Mouse (Mus musculus) midbrain, embryonic 10.5 days (tissue): ENCODE data around the gene Foxf1. TPM values are rescaled to one million over a fixed set of nuclear protein-coding genes. Genes with fewer than 3 reads are reported as not detected.

Experiments
- DNase-seq: peaks from one replicate; pipeline ENCODE4 v3.0.0-alpha.2; 2017; ENCODE audit warnings: low spot score
- H3K27ac ChIP-seq: fragments of 300-500 bp; sonication (generic); replicated peaks from 2 replicates; pipeline ENCODE4 v1.5.1; 2016; ENCODE audit warnings: mild to moderate bottlenecking
- H3K27me3 ChIP-seq: fragments of 300-500 bp; sonication (generic); 2 replicates; pipeline ENCODE4 v1.6.1; 2016; ENCODE audit warnings: low read depth, mild to moderate bottlenecking; ENCODE audit not compliant: poor library complexity, severe bottlenecking
- H3K36me3 ChIP-seq: fragments of 300-500 bp; sonication (generic); 2 replicates; pipeline ENCODE4 v1.6.1; 2016; ENCODE audit warnings: mild to moderate bottlenecking, moderate library complexity
- H3K4me1 ChIP-seq: fragments of 300-500 bp; sonication (generic); 2 replicates; pipeline ENCODE4 v1.6.1; 2016
- H3K4me3 ChIP-seq: fragments of 300-500 bp; sonication (generic); 2 replicates; pipeline ENCODE4 v1.5.1; 2016; ENCODE audit warnings: mild to moderate bottlenecking, moderate library complexity
- H3K9me3 ChIP-seq: fragments of 300-500 bp; sonication (generic); replicated peaks from 2 replicates; pipeline ENCODE4 v1.6.1; 2016; ENCODE audit warnings: mild to moderate bottlenecking
- WGBS: fragments of 180-500 bp; shearing (Covaris S2); methylation state at CpG from one replicate; pipeline ENCODE4 v1.1.7; 2016; 5-methylcytosine and 5-hydroxymethylcytosine counted together
- polyA plus RNA-seq: library from polyadenylated mRNA; unstranded; fragments of >200 nt; fragmentation: Nextera tagmentation; extraction: Ambion mirVana; gene quantifications from 2 replicates; pipeline ENCODE4 v1.2.1, GENCODE M21; 2016

Foxf1 gene
- polyA plus RNA-seq, result 0.17 and 1.1 TPM in 2 replicates

DNA sequence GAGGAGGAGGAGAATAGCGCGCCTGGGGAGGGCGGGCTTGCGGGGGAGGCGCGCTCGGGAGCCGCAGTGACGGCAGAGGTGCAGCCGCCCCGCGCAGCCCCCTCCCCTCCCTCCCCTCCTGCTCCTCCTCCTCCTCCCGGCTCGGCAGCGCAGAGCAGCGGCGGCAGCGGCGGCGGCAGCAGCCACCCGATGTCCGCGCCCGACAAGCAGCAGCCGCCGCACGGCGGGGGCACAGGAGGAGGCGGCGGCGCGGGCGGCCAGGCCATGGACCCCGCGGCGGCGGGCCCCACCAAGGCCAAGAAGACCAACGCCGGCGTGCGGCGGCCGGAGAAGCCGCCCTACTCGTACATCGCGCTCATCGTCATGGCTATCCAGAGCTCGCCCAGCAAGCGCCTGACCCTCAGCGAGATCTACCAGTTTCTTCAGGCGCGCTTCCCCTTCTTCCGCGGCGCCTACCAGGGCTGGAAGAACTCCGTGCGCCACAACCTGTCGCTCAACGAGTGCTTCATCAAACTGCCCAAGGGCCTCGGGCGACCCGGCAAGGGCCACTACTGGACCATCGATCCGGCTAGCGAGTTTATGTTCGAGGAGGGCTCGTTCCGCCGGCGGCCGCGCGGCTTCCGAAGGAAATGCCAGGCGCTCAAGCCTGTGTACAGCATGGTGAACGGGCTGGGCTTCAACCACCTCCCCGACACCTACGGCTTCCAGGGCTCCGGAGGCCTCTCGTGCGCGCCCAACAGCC, at the start of gene Foxf1:
Gene Foxf1, plus strand, starts transcription at position 177 of the 742 bp plus-strand sequence.
- peaks cover 37% of the 10 kb centered on the region for H3K4me1 ChIP-seq
- DNase-seq, result peak; percentile 72
- no peaks in the 10 kb centered on the region for H3K9me3 ChIP-seq
- H3K27me3 ChIP-seq, result peaks cover 100% of the 10 kb centered on the region
- H3K36me3 ChIP-seq, result no peaks in the 10 kb centered on the region
- peak within 1 kb of the TSS; percentile 62 for H3K4me3 ChIP-seq
- under 1% methylated on average over 71 of the region's 83 CpGs for WGBS
- peak within 1 kb of the TSS; percentile 59; the same call in 1 of the 2 replicates for H3K27ac ChIP-seq

DNA sequence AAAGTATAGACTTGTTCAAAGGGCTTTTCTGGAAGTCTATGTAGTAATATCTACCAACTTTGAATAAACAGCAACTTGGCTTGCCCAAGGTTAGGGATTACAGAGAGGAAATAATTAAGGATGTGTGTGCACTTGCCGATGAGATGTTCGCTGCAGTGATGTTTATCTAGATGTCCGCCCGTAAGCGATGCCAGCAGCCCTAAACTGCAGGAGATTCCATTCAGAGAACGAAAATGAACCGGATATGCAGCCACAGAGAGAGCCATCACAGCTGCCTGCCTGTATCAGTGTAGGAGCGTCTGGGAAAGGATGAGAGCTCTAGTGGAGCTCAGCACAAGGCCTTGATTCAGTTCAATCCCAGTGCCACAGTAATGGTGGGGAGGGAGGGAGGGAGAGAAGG, 48.6 kb upstream of the Foxf1 start:
- peaks cover 43% of the 10 kb centered on the region for H3K27me3 ChIP-seq
- H3K4me1 ChIP-seq, result no peaks in the 10 kb centered on the region
- DNase-seq, result no peak
- H3K27ac ChIP-seq, result no peak overlapping the region
- no peaks in the 10 kb centered on the region for H3K9me3 ChIP-seq
- no peaks in the 10 kb centered on the region for H3K36me3 ChIP-seq
- no peak overlapping the region for H3K4me3 ChIP-seq
- WGBS, result 87% methylated on average over 8 of the region's 8 CpGs

DNA sequence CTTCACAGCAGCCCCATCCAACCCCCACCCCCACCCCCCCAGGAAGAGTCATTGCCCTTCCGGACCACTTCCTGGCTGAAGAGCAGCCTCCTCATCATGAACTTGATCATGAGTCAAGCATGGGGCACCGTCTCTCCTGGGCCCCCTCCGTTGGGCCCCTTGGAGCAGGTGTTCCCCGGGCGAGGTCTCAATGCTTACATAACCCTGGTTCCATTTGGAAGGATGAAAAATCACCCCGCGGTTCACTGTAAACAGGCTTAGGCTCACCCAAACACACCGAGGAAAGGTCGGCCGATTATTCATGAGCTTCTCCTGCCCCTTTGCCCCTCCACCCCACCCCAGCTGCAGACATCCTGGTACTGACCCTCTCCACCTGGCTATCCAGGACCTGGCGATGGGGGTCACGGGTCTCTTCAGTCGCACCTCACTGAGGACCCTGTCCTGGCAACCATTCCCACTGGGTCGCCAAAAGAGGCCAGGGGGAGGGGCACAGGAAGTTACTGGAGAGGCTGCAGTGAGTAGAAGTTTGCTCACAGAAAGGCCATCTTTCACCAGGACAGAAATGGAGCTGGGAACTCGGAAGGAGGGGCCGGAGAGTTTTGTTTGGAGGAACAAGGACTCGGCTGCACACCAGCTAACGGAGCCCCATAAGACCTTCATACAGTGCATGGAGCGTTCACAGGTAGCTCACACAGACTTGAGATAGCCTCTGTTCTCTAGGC, 40.3 kb upstream of the Foxf1 start:
- Histone ChIP-seq H3K36me3 (no peaks in the 10 kb centered on the region), H3K27ac (no peak overlapping the region), H3K9me3 (no peaks in the 10 kb centered on the region), H3K4me3 (no peak overlapping the region), H3K4me1 (0 out of 2 replicates have a peak, but pooled peaks cover 3% of the 10 kb centered on the region), H3K27me3 (peaks cover 28% of the 10 kb centered on the region)
- 63% methylated on average over 19 of the region's 19 CpGs for WGBS
- no peak for DNase-seq

DNA sequence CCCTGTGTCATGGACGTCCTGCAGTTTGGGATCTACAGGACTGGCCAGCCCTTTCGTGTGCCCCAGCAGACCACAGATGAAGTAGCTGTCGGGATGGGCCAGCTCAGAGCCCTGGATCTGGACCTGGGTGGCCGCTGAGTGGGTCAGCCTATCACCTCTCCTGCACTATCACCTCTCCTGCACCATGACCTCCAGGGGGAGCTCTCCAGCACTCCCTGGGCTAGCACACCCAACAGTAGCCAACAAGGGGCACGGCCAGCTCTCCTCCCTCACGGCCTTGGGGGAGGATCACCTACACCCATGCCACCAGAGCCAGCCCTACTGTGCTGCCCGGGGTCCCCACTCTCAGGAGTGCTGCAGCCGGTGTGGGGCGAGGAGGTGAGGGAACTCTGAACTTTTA, 36.7 kb upstream of the Foxf1 start:
- 68% methylated on average over 9 of the region's 9 CpGs for WGBS

DNA sequence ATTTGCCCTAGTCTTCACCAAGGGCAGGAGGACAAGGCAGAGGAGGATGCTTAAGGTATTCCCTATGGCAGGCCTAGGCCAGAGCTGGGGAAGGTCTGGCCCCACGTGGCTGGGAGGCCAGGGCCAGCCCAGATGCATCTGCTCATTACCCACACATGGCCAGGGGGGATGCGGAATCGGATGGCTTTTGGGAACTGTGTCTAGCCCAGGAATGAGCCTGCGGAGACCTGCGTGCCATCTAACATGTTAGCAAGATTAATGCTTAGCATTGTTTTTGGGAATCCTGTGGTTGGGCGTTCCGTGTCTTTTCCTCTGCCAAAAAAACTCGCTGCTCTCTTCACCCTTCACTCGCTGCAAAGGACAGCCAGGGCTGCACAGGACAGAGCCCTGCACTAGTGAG, 26.1 kb upstream of the Foxf1 start:
- Histone ChIP-seq H3K4me3 (no peak overlapping the region), H3K9me3 (no peaks in the 10 kb centered on the region), H3K27ac (no peak overlapping the region), H3K4me1 (peaks cover 4% of the 10 kb centered on the region; the same call in 1 of the 2 replicates), H3K27me3 (peaks cover 35% of the 10 kb centered on the region), H3K36me3 (no peaks in the 10 kb centered on the region)
- DNase-seq, result no peak
- 79% methylated on average over 9 of the region's 9 CpGs for WGBS

More for the DNA sequence above, 36.7 kb upstream of the Foxf1 start:
- Histone ChIP-seq H3K36me3 (no peaks in the 10 kb centered on the region), H3K4me3 (no peak overlapping the region), H3K4me1 (0 out of 2 replicates have a peak, but pooled peaks cover 3% of the 10 kb centered on the region), H3K9me3 (no peaks in the 10 kb centered on the region), H3K27ac (no peak overlapping the region), H3K27me3 (peaks cover 9% of the 10 kb centered on the region)
- no peak for DNase-seq

DNA sequence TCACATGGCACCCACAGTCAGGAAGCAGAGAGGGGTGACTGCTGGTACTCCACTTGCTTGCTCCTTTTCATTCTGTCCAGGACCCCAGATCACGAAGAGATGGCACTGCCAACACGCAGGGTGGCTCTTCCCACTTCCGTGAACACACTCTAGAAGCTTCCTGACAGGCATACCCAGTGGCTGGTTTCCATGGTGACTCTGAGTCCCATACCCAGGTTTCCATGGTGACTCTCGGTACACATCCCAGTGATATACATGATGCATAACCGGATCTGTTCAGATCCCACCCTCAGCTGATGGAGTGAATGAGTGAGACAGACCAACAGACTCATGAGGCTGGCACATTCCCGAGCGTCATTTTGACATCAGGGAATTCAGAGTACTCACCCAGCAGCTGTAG, 25.1 kb upstream of the Foxf1 start:
- Histone ChIP-seq H3K27me3 (peaks cover 40% of the 10 kb centered on the region), H3K4me1 (peaks cover 12% of the 10 kb centered on the region), H3K9me3 (no peaks in the 10 kb centered on the region), H3K36me3 (no peaks in the 10 kb centered on the region), H3K27ac (no peak overlapping the region), H3K4me3 (no peak overlapping the region)
- 90% methylated on average over 7 of the region's 7 CpGs for WGBS
- no peak for DNase-seq

DNA sequence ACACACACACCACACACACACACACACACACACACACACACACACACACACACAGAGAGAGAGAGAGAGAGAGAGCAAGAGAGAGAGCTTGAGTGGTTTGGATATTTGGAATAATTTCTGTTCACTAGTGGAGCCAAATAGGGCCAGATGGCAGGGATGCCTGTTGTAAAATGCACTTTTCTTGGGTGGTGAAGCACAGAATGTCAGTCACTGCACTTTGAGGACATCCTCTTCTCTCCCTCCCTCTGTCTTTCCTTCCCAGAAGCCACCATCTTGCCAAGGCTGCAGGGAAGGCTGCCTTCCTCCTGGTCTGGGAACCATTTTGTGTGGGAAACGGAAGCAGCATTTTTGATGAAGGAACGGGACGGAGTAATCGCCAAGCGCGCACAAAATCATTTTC, 21.7 kb upstream of the Foxf1 start:
- 91% methylated on average over 6 of the region's 6 CpGs for WGBS
- H3K4me1 ChIP-seq, result peaks cover 16% of the 10 kb centered on the region
- H3K36me3 ChIP-seq, result no peaks in the 10 kb centered on the region
- H3K4me3 ChIP-seq, result no peak overlapping the region
- no peaks in the 10 kb centered on the region for H3K9me3 ChIP-seq
- H3K27ac ChIP-seq, result no peak overlapping the region
- no peak for DNase-seq
- H3K27me3 ChIP-seq, result peaks cover 74% of the 10 kb centered on the region

DNA sequence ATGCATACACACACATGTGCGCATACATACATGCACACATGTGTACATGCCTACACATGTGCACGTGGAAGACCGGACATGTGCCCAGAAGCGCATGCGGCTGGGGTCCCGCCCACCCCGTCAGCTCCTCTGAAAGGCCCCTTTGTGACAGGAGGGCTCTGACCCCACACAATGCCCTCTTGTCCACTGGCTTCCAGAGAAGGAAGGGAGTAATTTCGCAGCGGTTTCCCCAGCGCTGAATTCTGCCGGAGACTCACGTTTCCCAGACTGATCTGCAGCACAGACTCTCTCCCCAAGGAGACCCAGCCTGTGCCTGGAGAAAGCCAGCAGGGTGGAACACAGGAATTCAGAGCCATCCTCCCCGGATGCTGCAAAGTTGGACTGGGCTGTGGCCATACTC, 20.5 kb upstream of the Foxf1 start:
- Histone ChIP-seq H3K27ac (peak overlapping the region; percentile 39), H3K4me3 (no peak overlapping the region), H3K27me3 (peaks cover 80% of the 10 kb centered on the region), H3K36me3 (no peaks in the 10 kb centered on the region), H3K4me1 (peaks cover 12% of the 10 kb centered on the region), H3K9me3 (no peaks in the 10 kb centered on the region)
- peak; percentile 34 for DNase-seq
- WGBS, result 41% methylated on average over 13 of the region's 13 CpGs

DNA sequence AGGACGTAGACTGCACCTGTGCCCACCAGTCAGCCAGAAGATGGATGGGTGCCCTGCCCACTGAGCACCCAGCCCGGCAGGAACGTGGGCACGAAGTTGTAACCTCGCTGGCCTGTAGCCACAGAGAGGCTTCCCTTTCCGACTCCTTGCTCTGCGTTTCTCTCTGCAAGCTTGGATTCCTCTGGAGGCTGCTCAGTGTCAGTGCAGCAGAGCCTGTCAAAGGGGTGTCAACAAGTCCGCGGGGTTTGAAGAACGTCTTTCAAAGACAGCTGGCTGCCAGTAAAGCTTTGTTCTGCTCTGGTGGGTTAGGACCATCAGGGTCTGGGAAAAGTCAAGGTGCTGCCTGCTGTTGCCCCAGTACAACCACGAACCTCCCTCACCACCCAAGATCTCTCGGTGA, 12.7 kb upstream of the Foxf1 start:
- Histone ChIP-seq H3K27ac (no peak overlapping the region), H3K4me3 (no peak overlapping the region), H3K9me3 (no peaks in the 10 kb centered on the region), H3K36me3 (no peaks in the 10 kb centered on the region), H3K27me3 (peaks cover 99% of the 10 kb centered on the region), H3K4me1 (peaks cover 29% of the 10 kb centered on the region)
- peak; percentile 45 for DNase-seq
- WGBS, result 4% methylated on average over 12 of the region's 12 CpGs

DNA sequence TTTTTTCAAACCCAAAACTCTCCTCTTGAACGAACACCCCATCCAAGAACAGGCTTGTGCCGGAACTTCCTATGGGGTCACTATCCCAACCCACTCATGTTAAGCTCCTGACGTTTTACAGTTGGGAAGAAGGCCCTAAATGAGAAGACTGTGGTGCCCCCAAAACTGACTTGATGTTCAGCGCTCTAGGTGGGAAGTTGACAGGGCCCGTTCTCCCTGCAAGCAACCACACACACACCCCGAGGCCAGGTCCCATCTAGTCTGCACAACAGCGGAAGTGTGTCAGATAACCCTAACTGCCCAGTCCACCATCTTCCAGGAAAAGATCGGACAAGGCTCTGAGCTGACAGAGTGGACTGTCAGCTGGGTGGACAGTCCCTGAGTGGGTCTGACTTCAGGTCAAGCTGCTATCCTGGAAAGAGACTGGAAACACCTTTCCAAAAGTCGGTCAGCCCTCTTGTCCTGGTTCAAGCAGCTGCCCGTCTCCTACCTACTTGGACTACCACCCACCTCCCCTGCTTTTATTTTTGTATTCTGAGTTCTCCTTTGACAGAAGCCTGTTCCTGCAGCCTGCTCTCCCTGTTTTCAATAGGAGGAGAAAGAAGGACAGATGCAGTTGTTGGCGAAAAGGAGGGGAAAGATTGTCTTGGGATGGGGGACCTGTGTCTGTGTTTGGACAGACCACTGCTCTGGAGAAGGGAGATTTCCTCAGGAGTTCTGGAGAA, 11.6 kb upstream of the Foxf1 start:
- no peak overlapping the region for H3K4me3 ChIP-seq
- peaks cover 100% of the 10 kb centered on the region for H3K27me3 ChIP-seq
- H3K9me3 ChIP-seq, result no peaks in the 10 kb centered on the region
- no peak for DNase-seq
- H3K4me1 ChIP-seq, result peaks cover 29% of the 10 kb centered on the region
- H3K36me3 ChIP-seq, result no peaks in the 10 kb centered on the region
- H3K27ac ChIP-seq, result no peak overlapping the region
- WGBS, result 8% methylated on average over 11 of the region's 11 CpGs

DNA sequence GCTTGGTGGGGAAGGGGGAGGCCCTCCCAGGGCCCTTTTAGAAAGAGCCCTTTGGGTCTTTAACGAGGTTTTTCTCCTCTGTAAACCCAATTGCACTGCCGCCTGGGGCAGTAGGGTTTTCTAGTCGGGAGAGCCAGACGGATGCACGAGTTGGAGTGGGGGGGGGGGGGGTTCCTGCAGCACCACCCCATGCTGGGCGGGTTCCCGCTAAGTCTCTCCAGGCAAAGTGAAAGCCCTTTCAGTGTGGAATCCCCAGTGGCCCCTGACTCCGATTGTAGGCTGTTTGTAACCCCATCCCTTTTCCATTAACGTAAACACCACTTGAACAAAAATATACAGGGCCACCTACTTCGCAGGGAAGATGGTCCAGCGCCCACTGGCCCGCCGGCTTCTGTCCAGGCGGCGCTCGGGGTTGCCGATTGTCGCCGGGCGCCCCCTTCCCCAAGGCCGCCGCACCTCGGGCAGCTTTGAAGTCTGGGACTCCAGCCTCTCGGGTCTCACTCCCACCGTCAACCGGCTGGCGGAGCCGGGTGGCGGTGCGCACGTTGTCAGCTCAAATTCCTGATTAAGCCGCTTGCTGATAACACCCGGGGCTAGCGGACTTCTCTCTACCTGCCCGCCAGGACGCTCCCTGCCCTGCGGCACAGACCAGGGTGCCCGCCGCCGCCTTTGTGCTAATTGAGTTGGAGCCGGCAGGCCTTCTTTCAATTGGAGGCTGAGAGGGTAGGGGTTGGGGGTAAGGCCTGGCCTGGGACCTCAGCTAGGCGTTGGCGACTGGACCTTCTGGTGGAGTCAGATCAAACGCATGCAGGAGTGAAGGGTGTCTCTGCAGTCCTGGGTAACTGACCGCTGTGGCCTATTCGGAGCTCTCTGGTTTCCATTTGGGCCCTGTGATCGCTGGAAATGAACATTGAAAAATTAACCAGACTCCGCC, 10.7 kb upstream of the Foxf1 start:
- no peaks in the 10 kb centered on the region for H3K36me3 ChIP-seq
- no peaks in the 10 kb centered on the region for H3K9me3 ChIP-seq
- H3K27ac ChIP-seq, result no peak overlapping the region
- H3K4me3 ChIP-seq, result peak overlapping the region; percentile 29
- DNase-seq, result peak; percentile 51
- H3K27me3 ChIP-seq, result peaks cover 100% of the 10 kb centered on the region
- peaks cover 29% of the 10 kb centered on the region for H3K4me1 ChIP-seq
- whole genome bisulfite sequencing, result under 1% methylated on average over 48 of the region's 48 CpGs
